Mouse (Mus musculus) limb, embryonic 12.5 days (tissue): ENCODE data around the gene Rai1. TPM values are rescaled to one million over a fixed set of nuclear protein-coding genes. Genes with fewer than 3 reads are reported as not detected.

Experiments used
- ATAC-seq: fragments of 200-750 bp; cut with Nextera tagmentation; 2 replicates; pipeline ENCODE4 v1.8.0; 2017; ENCODE audit warnings: low read depth, moderate TSS enrichment; ENCODE audit not compliant: insufficient number of reproducible peaks, insufficient read depth, low FRiP score, low TSS enrichment
- H3K27ac ChIP-seq: fragments of 300-500 bp; sonication (generic); 2 replicates; pipeline ENCODE4 v1.5.1; 2016; ENCODE audit warnings: mild to moderate bottlenecking, moderate library complexity
- H3K27me3 ChIP-seq: fragments of 300-500 bp; sonication (generic); 2 replicates; pipeline ENCODE4 v1.6.1; 2016; ENCODE audit warnings: mild to moderate bottlenecking, moderate library complexity
- H3K36me3 ChIP-seq: fragments of 300-500 bp; sonication (generic); 2 replicates; pipeline ENCODE4 v1.6.1; 2016; ENCODE audit warnings: mild to moderate bottlenecking, moderate library complexity
- H3K4me1 ChIP-seq: fragments of 300-500 bp; sonication (generic); replicated peaks from 2 replicates; pipeline ENCODE4 v1.6.1; 2016
- H3K4me2 ChIP-seq: fragments of 300-500 bp; sonication (generic); 2 replicates; pipeline ENCODE4 v1.6.1; 2016; ENCODE audit warnings: mild to moderate bottlenecking, moderate library complexity
- H3K4me3 ChIP-seq: fragments of 300-500 bp; sonication (generic); replicated peaks from 2 replicates; pipeline ENCODE4 v1.5.1; 2016; ENCODE audit warnings: mild to moderate bottlenecking
- H3K9ac ChIP-seq: fragments of 300-500 bp; sonication (generic); replicated peaks from 2 replicates; pipeline ENCODE4 v1.6.1; 2016; ENCODE audit warnings: mild to moderate bottlenecking, moderate library complexity
- H3K9me3 ChIP-seq: fragments of 300-500 bp; sonication (generic); 2 replicates; pipeline ENCODE4 v1.6.1; 2016; ENCODE audit warnings: mild to moderate bottlenecking, moderate library complexity
- WGBS: fragments of 180-500 bp; shearing (Covaris S2); methylation state at CpG from one replicate; pipeline ENCODE4 v1.1.7; 2016; 5-methylcytosine and 5-hydroxymethylcytosine counted together
- polyA plus RNA-seq: library from polyadenylated mRNA; unstranded; fragments of >200 nt; fragmentation: Nextera tagmentation; extraction: Ambion mirVana; gene quantifications from 2 replicates; pipeline ENCODE4 v1.2.1, GENCODE M21; 2016

The Rai1 gene
- polyA plus RNA-seq, 1 experiment from 2014 or later = 36.2 TPM

- peaks cover 39% of the 10 kb centered on the region for H3K36me3 ChIP-seq
- peak overlapping the region; percentile 23; the same call in 1 of the 2 replicates for H3K27ac ChIP-seq
- no peak overlapping the region for H3K4me3 ChIP-seq
- no peak overlapping the region for H3K9ac ChIP-seq
- WGBS = 86% methylated on average over 6 of the region's 6 CpGs
- H3K4me1 ChIP-seq = peaks cover 78% of the 10 kb centered on the region
- H3K9me3 ChIP-seq = no peaks in the 10 kb centered on the region
- H3K4me2 ChIP-seq = no peak overlapping the region
- no peaks in the 10 kb centered on the region for H3K27me3 ChIP-seq
- no peak for ATAC-seq
Measured at GRCm38 (mm10) chr11:60164450-60164849, 59.6 kb downstream of the Rai1 start.

GRCm38 (mm10) chr11:60165076-60165475, 60.3 kb downstream of the Rai1 start:
- H3K4me2 ChIP-seq = no peak overlapping the region
- ATAC-seq = no peak
- H3K36me3 ChIP-seq = peaks cover 44% of the 10 kb centered on the region
- no peaks in the 10 kb centered on the region for H3K27me3 ChIP-seq
- H3K9ac ChIP-seq = no peak overlapping the region
- peaks cover 76% of the 10 kb centered on the region for H3K4me1 ChIP-seq
- H3K4me3 ChIP-seq = no peak overlapping the region
- WGBS = 42% methylated on average over 5 of the region's 5 CpGs
- no peak overlapping the region for H3K27ac ChIP-seq
- no peaks in the 10 kb centered on the region for H3K9me3 ChIP-seq

GRCm38 (mm10) chr11:60168780-60169179, 64.0 kb downstream of the Rai1 start:
- Histone ChIP-seq H3K4me1 (peaks cover 76% of the 10 kb centered on the region), H3K9ac (no peak overlapping the region), H3K4me3 (no peak overlapping the region), H3K4me2 (no peak overlapping the region), H3K27me3 (no peaks in the 10 kb centered on the region), H3K36me3 (peaks cover 32% of the 10 kb centered on the region; the same call in 1 of the 2 replicates), H3K9me3 (no peaks in the 10 kb centered on the region), H3K27ac (0 out of 2 replicates have a peak overlapping the region, but pooled peaks have one; percentile 0)
- ATAC-seq = no peak
- 28% methylated on average over 9 of the region's 9 CpGs for whole genome bisulfite sequencing

GRCm38 (mm10) chr11:60172074-60172473, 67.3 kb downstream of the Rai1 start:
- 93% methylated on average over 3 of the region's 3 CpGs for WGBS
- H3K4me1 ChIP-seq = peaks cover 78% of the 10 kb centered on the region
- no peak for ATAC-seq

GRCm38 (mm10) chr11:60173606-60174184, 68.9 kb downstream of the Rai1 start:
- peaks cover 27% of the 10 kb centered on the region; the same call in 1 of the 2 replicates for H3K36me3 ChIP-seq
- H3K4me1 ChIP-seq = peaks cover 78% of the 10 kb centered on the region
- no peak overlapping the region for H3K27ac ChIP-seq
- H3K4me3 ChIP-seq = no peak overlapping the region
- no peak overlapping the region for H3K9ac ChIP-seq
- no peaks in the 10 kb centered on the region for H3K9me3 ChIP-seq
- no peaks in the 10 kb centered on the region for H3K27me3 ChIP-seq
- ATAC-seq = no peak
- H3K4me2 ChIP-seq = 0 out of 2 replicates have a peak overlapping the region, but pooled peaks have one; percentile 100
- WGBS = 57% methylated on average over 10 of the region's 10 CpGs

More at GRCm38 (mm10) chr11:60172074-60172473, 67.3 kb downstream of the Rai1 start:
- Histone ChIP-seq H3K36me3 (peaks cover 27% of the 10 kb centered on the region; the same call in 1 of the 2 replicates), H3K4me2 (no peak overlapping the region), H3K9me3 (no peaks in the 10 kb centered on the region), H3K4me3 (no peak overlapping the region), H3K9ac (no peak overlapping the region), H3K27me3 (no peaks in the 10 kb centered on the region), H3K27ac (0 out of 2 replicates have a peak overlapping the region, but pooled peaks have one; percentile 5)

- Histone ChIP-seq H3K27ac (peak overlapping the region; percentile 90), H3K4me3 (peak overlapping the region; percentile 65), H3K4me2 (peak overlapping the region; percentile 100), H3K4me1 (peaks cover 89% of the 10 kb centered on the region), H3K9ac (peak overlapping the region; percentile 77), H3K36me3 (peaks cover 23% of the 10 kb centered on the region; the same call in 1 of the 2 replicates), H3K9me3 (no peaks in the 10 kb centered on the region), H3K27me3 (no peaks in the 10 kb centered on the region)
- WGBS = under 1% methylated on average over 65 of the region's 66 CpGs
- peak; percentile 27; the same call in 1 of the 2 replicates for ATAC-seq
Measured at GRCm38 (mm10) chr11:60175371-60176181, 70.8 kb downstream of the Rai1 start.

GRCm38 (mm10) chr11:60176182-60176974, 71.6 kb downstream of the Rai1 start:
- H3K9me3 ChIP-seq = no peaks in the 10 kb centered on the region
- no peaks in the 10 kb centered on the region for H3K27me3 ChIP-seq
- H3K27ac ChIP-seq = peak overlapping the region; percentile 90
- peaks cover 21% of the 10 kb centered on the region; the same call in 1 of the 2 replicates for H3K36me3 ChIP-seq
- ATAC-seq = peak; percentile 37
- 1% methylated on average over 71 of the region's 71 CpGs for whole genome bisulfite sequencing
- peak overlapping the region; percentile 77 for H3K9ac ChIP-seq
- H3K4me3 ChIP-seq = peak overlapping the region; percentile 65
- peaks cover 92% of the 10 kb centered on the region for H3K4me1 ChIP-seq
- peak overlapping the region; percentile 100 for H3K4me2 ChIP-seq

GRCm38 (mm10) chr11:60176975-60177657, 72.3 kb downstream of the Rai1 start:
- Histone ChIP-seq H3K27ac (peak overlapping the region; percentile 90), H3K27me3 (no peaks in the 10 kb centered on the region), H3K4me3 (peak overlapping the region; percentile 65), H3K4me1 (peaks cover 93% of the 10 kb centered on the region), H3K36me3 (peaks cover 21% of the 10 kb centered on the region; the same call in 1 of the 2 replicates), H3K4me2 (peak overlapping the region; percentile 100), H3K9me3 (no peaks in the 10 kb centered on the region), H3K9ac (peak overlapping the region; percentile 77)
- ATAC-seq = peak; percentile 45
- WGBS = under 1% methylated on average over 42 of the region's 42 CpGs

GRCm38 (mm10) chr11:60178005-60178404, 73.2 kb downstream of the Rai1 start:
- no peak for ATAC-seq
- peaks cover 93% of the 10 kb centered on the region for H3K4me1 ChIP-seq
- 0 out of 2 replicates have a peak overlapping the region, but pooled peaks have one; percentile 65 for H3K4me3 ChIP-seq
- 38% methylated on average over 6 of the region's 6 CpGs for WGBS
- no peak overlapping the region for H3K9ac ChIP-seq
- H3K27ac ChIP-seq = peak overlapping the region; percentile 90
- H3K9me3 ChIP-seq = no peaks in the 10 kb centered on the region
- peaks cover 21% of the 10 kb centered on the region; the same call in 1 of the 2 replicates for H3K36me3 ChIP-seq
- H3K4me2 ChIP-seq = peak overlapping the region; percentile 100
- H3K27me3 ChIP-seq = no peaks in the 10 kb centered on the region

GRCm38 (mm10) chr11:60178506-60178905, 73.7 kb downstream of the Rai1 start:
- peak overlapping the region; percentile 100 for H3K4me2 ChIP-seq
- H3K4me3 ChIP-seq = no peak overlapping the region
- H3K4me1 ChIP-seq = peaks cover 93% of the 10 kb centered on the region
- H3K9ac ChIP-seq = no peak overlapping the region
- H3K27ac ChIP-seq = 0 out of 2 replicates have a peak overlapping the region, but pooled peaks have one; percentile 90
- peaks cover 21% of the 10 kb centered on the region; the same call in 1 of the 2 replicates for H3K36me3 ChIP-seq
- ATAC-seq = no peak
- H3K9me3 ChIP-seq = no peaks in the 10 kb centered on the region
- no peaks in the 10 kb centered on the region for H3K27me3 ChIP-seq
